Mouse (Mus musculus): Measurements from ENCODE around the gene Rapgef4.
A peak's percentile ranks its signal among the peaks of the same experiment; 100 is the strongest.
"Not testable (repeated sequence)": the region's sequence is repeated elsewhere in the genome, so short reads cannot be mapped to it uniquely, and the experiment has no call there.

Gene Rapgef4

GRCm38 (mm10) chr2:72029081-72029480, 48.0 kb downstream of the Rapgef4 start:
- no peak for DNase-seq (ENCODE audit: low spot score)

GRCm38 (mm10) chr2:72029586-72030144, 48.6 kb downstream of the Rapgef4 start:
- no peak for DNase-seq (ENCODE audit: low spot score)

GRCm38 (mm10) chr2:72031717-72032116, 50.7 kb downstream of the Rapgef4 start:
- no peak for DNase-seq (ENCODE audit: low spot score)

GRCm38 (mm10) chr2:72035616-72036015, 54.6 kb downstream of the Rapgef4 start:
- no peak for DNase-seq (ENCODE audit: low spot score)

- DNase-seq (ENCODE audit: low spot score): no peak
Measured at GRCm38 (mm10) chr2:72037357-72037756, 56.3 kb downstream of the Rapgef4 start.

DNA sequence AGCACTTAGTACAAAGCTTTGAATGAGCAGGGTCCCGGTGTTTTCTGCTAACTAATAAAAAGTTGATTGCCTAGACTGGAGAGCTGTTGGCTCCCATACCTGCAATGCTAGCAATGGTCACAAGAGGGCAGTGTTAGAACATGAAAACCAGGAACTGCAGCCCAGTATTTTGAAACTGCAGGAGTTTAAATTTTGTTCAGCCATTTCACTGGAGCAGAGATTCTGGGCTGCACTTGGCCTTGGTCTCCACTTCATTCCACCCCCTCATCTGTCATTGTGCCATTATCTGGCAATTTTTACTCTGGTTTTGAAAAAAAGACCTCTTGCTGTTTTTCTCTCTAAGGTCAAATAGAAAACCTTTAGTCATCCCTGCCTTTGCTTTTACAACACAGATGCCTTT, 57.2 kb downstream of the Rapgef4 start:
- peak; percentile 41 for DNase-seq (ENCODE audit: low spot score)

DNA sequence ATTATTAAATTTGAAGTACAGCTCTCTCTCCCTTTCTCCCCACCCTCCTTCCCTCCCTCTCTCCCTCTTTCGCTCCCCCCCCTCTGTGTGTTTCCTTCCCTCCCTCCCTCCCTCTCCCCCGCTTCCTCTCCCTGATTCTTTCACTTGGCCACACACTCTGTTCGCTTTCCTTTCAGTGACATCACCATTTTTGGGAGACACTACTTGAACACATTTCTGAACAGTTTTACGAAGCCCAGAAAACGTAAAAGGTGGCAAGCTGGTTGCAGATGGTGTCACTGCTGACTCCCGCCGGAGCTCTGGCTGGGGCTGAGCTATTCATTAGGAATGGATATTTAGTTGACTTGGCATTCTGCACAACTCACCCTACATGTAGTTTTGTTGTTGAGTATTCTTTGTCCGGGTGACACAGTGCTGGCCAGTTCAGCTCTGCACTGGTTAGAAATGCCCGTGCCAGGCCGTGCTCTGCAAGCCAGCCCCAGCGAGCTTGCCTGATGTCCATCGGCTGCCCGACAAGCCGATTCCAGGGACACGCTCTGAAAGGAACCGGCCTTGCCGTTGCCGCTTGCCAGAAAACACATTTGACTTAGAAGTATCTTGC, 57.7 kb downstream of the Rapgef4 start:
- no peak for DNase-seq (ENCODE audit: low spot score)

- no peak for DNase-seq (ENCODE audit: low spot score)
Measured at GRCm38 (mm10) chr2:72039522-72040045, 58.5 kb downstream of the Rapgef4 start.

GRCm38 (mm10) chr2:72041087-72041486, 60.0 kb downstream of the Rapgef4 start:
- no peak for DNase-seq (ENCODE audit: low spot score)

DNA sequence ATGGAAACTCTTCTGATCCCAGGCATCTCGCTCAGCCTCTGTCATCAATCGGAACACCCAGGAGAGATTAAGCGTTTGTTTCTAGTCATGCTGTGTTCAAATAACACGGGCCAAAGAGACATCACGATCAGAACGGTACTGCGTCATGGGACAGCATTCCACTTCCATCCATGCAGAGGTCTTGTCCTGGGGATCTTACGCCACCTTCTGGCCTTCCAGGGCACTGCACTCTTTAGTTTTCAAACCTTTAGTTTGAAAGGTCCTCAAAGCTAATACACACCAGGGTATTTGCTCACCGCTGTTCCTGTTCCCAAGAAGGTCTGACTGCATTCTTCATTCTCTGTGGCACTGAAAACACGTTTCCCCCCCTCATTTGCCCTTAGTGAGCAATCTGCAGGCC, 61.1 kb downstream of the Rapgef4 start:
- DNase-seq (ENCODE audit: low spot score): no peak

- no peak for DNase-seq (ENCODE audit: low spot score)
Measured at GRCm38 (mm10) chr2:72044191-72044590, 63.2 kb downstream of the Rapgef4 start.

- no peak for DNase-seq (ENCODE audit: low spot score)
Measured at GRCm38 (mm10) chr2:72045024-72045423, 64.0 kb downstream of the Rapgef4 start.

DNA sequence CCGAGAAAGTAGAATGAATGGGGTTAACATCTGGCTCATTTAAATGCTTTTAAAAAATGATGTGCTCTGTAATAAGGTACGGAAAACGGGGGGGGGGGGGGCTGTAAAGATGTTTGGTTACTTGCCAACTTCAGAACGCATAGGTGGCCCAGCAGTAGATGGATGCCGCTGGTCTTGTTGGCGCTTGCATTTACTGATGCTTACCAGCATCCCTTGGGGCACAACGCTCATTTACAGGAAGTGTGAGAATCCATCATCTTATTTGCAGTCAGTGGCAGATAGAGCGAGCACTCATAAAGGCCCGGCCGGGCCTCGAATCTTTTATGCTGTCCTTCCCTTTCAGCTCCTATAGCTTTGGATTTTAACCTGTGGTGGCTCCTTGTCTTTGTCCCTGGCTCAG, 64.6 kb downstream of the Rapgef4 start:
- no peak for DNase-seq (ENCODE audit: low spot score)

DNA sequence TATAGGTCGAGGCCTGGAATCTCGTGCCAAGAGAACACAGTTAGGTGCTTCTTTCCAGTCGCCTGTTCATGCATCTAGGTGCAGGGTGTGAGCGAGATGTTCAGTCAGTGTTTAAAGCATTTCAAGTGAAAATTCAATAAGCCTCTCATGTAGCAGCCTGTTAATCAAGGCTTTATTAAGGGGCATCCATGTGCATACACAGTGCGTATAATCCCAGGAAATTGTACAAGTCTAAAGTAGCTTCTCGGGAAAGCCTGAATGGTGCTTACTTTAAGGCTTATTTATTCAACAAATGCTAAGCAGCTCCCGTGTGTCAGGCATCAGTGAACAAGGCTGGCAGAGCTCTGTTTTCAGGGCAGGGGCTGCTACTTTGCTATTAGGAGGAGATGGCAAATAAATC, 69.4 kb downstream of the Rapgef4 start:
- no peak for DNase-seq (ENCODE audit: low spot score)

GRCm38 (mm10) chr2:72054280-72054679, 73.2 kb downstream of the Rapgef4 start:
- DNase-seq (ENCODE audit: low spot score): no peak

- DNase-seq (ENCODE audit: low spot score): no peak
Measured at GRCm38 (mm10) chr2:72054736-72055135, 73.7 kb downstream of the Rapgef4 start.

DNA sequence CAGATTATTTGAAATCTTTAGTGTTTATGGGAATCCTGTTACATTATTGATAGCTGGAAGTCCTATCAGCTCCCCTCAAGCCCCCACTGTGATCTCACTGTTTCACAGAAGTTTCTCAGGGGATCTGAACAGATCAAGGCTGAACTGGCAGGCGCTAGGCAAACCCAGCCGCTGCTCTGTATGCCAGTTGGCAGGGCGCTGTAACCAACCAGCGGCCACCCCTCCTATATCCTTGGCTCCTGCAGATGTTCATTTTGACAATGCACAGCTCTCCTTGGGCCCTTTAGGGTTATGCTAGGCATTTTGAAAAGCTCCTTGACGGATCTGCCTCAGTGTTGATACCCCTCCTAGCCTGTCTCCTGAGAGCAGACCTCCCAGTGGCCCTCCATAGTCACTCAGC, 74.4 kb downstream of the Rapgef4 start:
- no peak for DNase-seq (ENCODE audit: low spot score)

DNA sequence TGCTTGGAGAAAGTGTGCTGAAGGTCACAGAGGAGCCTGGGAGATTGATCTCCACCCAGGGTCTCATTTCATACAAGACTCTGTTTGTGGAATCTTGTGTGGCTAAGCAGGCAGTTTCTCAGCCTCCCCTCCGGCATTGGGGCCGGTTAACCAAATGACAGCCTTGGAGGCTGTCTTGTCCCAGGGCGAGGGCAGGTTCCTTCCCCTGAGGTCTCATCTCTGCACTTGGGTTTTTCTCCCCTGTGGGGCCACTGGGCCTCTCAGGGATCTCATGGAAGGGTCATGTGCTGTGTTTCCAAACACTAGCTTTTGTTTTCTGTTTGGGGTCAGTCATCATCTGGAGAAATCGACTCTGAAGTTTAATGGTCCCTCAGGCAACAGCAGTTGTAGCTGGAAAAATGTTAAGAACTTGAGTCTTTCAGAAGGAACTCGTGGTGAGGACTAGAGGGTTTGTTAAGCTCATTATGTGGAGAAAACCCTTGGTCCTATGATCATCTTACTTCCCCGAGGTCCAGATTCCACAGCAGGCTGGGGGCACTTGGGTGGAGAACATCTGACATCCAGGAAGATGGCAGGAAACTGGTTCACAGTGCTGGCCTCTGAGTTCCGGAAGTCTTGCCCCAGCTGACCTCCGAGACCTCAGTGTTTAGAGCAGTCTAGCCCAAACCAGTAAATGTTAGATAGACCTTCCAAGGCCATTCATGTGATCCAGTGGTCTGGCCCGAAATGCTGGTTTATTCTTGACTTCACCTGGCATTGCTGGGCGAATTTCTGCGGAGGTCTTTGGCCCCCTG, 75.2 kb downstream of the Rapgef4 start:
- DNase-seq (ENCODE audit: low spot score): no peak

- DNase-seq (ENCODE audit: low spot score): no peak
Measured at GRCm38 (mm10) chr2:72062931-72063330, 81.9 kb downstream of the Rapgef4 start.

DNA sequence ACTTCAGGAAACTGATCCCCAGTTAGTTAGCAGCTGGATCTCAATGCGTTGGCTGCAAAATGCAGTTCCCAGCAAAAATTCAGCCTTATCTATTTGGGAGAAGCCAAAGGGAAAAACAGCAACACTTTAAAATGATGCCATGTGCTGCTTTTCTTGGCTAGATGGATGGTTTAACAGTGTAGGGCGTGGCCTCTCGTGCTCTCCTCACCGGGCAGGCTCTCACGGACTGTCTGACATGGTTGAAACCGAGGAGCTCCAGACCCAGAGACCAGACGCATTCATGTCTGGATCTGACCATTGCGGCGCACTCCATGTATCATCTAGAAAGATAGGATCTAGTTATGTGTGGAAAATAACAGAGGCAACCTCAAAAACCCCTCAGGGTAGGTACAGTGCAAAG, 87.5 kb downstream of the Rapgef4 start:
- DNase-seq (ENCODE audit: low spot score): no peak

DNA sequence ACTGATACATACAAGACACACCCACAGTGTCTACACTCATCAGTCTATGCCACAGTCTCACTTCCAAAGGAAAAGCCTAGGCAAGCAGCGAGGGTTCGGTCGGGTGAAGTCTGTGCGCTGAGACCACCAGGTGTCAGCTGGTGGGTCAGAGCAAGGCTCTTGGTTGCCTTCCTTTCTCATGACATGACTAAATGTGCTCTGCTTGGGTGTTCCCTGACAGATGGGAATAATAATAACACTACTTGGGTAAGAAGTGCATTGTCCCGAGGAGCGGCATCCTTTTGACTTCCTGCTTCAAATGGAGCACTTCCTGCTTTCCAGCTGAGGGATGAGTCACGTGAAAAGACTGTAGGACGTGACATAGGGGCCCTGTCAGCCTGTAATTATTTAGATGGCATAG, 89.0 kb downstream of the Rapgef4 start:
- DNase-seq (ENCODE audit: low spot score): no peak

DNA sequence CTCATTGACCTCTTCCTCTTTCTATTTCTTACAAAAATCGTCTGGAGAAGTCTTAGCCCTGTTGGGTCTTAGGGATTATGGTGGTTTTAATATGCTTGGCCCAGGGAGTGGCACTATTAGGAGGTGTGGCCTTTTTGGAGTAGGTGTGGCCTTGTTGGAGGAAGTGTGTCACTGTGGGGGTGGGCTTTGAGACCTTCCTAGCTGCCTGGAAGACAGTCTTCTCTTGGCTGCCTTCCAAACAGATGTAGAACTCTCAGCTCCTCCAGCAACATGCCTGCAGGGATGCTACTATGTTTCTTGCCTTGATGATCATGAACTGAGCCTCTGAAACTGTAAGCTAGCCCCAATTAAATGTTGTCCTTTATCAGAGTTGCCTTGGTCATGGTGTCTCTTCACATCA, 92.1 kb downstream of the Rapgef4 start:
- not testable (repeated sequence) for DNase-seq (ENCODE audit: low spot score)

DNA sequence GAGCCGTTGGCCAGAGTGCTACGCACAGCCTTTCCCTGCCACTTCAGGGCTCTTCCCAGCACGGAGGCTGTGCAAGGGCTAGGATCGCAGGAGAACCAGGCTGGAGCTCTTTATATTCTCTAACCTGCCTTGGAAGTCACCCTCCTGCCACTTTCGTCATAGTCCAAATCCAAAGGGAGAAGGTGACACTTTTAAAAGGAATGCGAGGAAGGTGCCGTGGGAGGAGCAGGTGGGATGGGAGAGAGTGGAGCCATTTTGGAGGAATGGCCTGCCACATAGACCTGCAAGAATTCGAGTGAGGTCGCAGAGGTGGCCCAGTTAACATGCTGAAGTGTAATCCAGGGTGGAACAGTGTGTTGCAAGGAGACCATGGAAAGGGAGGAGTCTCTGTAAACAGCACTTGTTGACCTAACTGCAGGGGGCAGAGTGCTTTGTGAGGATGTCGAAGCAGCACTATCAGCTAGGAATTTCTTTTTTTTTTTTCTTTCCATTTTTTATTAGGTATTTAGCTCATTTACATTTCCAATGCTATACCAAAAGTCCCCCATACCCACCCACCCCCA, 94.0 kb downstream of the Rapgef4 start:
- no peak for DNase-seq (ENCODE audit: low spot score)

Measured in urinary bladder, postnatal 10 days (tissue).